Mouse (Mus musculus): ENCODE measurements around the gene Gstm4. TPM values are rescaled to one million over a fixed set of nuclear protein-coding genes. Genes with fewer than 3 reads are reported as not detected.

Gene Gstm4
- polyA plus RNA-seq, 2 experiments = 14.4 to 14.5 TPM

GRCm38 (mm10) chr3:108069231-108069870 lies 24.7 kb upstream of the Gstm4 start:
- H3K4me2 ChIP-seq (replicated peaks; ENCODE audit: low read depth, low read length, severe bottlenecking) = no peak overlapping the region
- no peaks in the 10 kb centered on the region for H3K9me3 ChIP-seq (ENCODE audit: control insufficient read depth, low read length)
- TF ChIP-seq POLR2A (IDR thresholded peaks at IDR 0.05; ENCODE audit: borderline replicate concordance, extremely low read depth, insufficient read depth, insufficient read length) = no peak
- DNase-seq (ENCODE audit: low spot score) (no peak), ATAC-seq (ENCODE audit: low FRiP score, low read depth) (no peak)
- 61% methylated on average over 13 of the region's 13 CpGs for WGBS
- H3K27me3 ChIP-seq (ENCODE audit: control insufficient read depth, insufficient read depth, low read length) = no peaks in the 10 kb centered on the region
- H3K4me1 ChIP-seq (ENCODE audit: control insufficient read depth, insufficient read depth, low read length) = no peaks in the 10 kb centered on the region
- H3K4me3 ChIP-seq (replicated peaks; ENCODE audit: low read length) = no peak overlapping the region
- H3K27ac ChIP-seq (replicated peaks; ENCODE audit: low read depth, low read length) = no peak overlapping the region
- peaks cover 16% of the 10 kb centered on the region for H3K36me3 ChIP-seq (ENCODE audit: control insufficient read depth, insufficient read depth, low read length)
- no peak overlapping the region for H3K9ac ChIP-seq (ENCODE audit: low read depth, low read length, severe bottlenecking)

- Histone ChIP-seq H3K27me3 (ENCODE audit: control insufficient read depth, insufficient read depth, low read length) (no peaks in the 10 kb centered on the region), H3K4me3 (replicated peaks; ENCODE audit: low read length) (no peak overlapping the region), H3K4me1 (ENCODE audit: control insufficient read depth, insufficient read depth, low read length) (no peaks in the 10 kb centered on the region), H3K9ac (ENCODE audit: low read depth, low read length, severe bottlenecking) (no peak overlapping the region), H3K4me2 (replicated peaks; ENCODE audit: low read depth, low read length, severe bottlenecking) (no peak overlapping the region), H3K36me3 (ENCODE audit: control insufficient read depth, insufficient read depth, low read length) (peaks cover 10% of the 10 kb centered on the region), H3K9me3 (ENCODE audit: control insufficient read depth, low read length) (no peaks in the 10 kb centered on the region), H3K27ac (replicated peaks; ENCODE audit: low read depth, low read length) (no peak overlapping the region)
- 23% methylated on average over 1 of the region's 1 CpGs for WGBS
- DNase-seq (ENCODE audit: low spot score) = no peak
- no peak for TF ChIP-seq POLR2A (IDR thresholded peaks at IDR 0.05; ENCODE audit: borderline replicate concordance, extremely low read depth, insufficient read depth, insufficient read length)
- ATAC-seq (ENCODE audit: low FRiP score, low read depth) = no peak
Measured at GRCm38 (mm10) chr3:108068826-108069225, 24.1 kb upstream of the Gstm4 start.

GRCm38 (mm10) chr3:108067370-108067934 lies 22.8 kb upstream of the Gstm4 start:
- no peak for ATAC-seq (ENCODE audit: low FRiP score, low read depth)
- 69% methylated on average over 6 of the region's 6 CpGs for WGBS
- no peak overlapping the region for H3K4me3 ChIP-seq (replicated peaks; ENCODE audit: low read length)
- no peaks in the 10 kb centered on the region for H3K4me1 ChIP-seq (ENCODE audit: control insufficient read depth, insufficient read depth, low read length)
- DNase-seq (ENCODE audit: low spot score) = no peak
- H3K27me3 ChIP-seq (ENCODE audit: control insufficient read depth, insufficient read depth, low read length) = no peaks in the 10 kb centered on the region
- no peak overlapping the region for H3K4me2 ChIP-seq (replicated peaks; ENCODE audit: low read depth, low read length, severe bottlenecking)
- H3K36me3 ChIP-seq (ENCODE audit: control insufficient read depth, insufficient read depth, low read length) = peaks cover 5% of the 10 kb centered on the region; the same call in 1 of the 2 replicates
- TF ChIP-seq POLR2A (IDR thresholded peaks at IDR 0.05; ENCODE audit: borderline replicate concordance, extremely low read depth, insufficient read depth, insufficient read length) = no peak
- H3K27ac ChIP-seq (replicated peaks; ENCODE audit: low read depth, low read length) = no peak overlapping the region
- H3K9me3 ChIP-seq (ENCODE audit: control insufficient read depth, low read length) = no peaks in the 10 kb centered on the region
- H3K9ac ChIP-seq (ENCODE audit: low read depth, low read length, severe bottlenecking) = no peak overlapping the region

- Histone ChIP-seq H3K4me1 (ENCODE audit: control insufficient read depth, insufficient read depth, low read length) (no peaks in the 10 kb centered on the region), H3K27ac (replicated peaks; ENCODE audit: low read depth, low read length) (no peak overlapping the region), H3K27me3 (ENCODE audit: control insufficient read depth, insufficient read depth, low read length) (no peaks in the 10 kb centered on the region), H3K4me3 (replicated peaks; ENCODE audit: low read length) (no peak overlapping the region), H3K9ac (ENCODE audit: low read depth, low read length, severe bottlenecking) (no peak overlapping the region), H3K9me3 (ENCODE audit: control insufficient read depth, low read length) (no peaks in the 10 kb centered on the region), H3K4me2 (replicated peaks; ENCODE audit: low read depth, low read length, severe bottlenecking) (no peak overlapping the region), H3K36me3 (ENCODE audit: control insufficient read depth, insufficient read depth, low read length) (no peaks in the 10 kb centered on the region)
- 83% methylated on average over 9 of the region's 9 CpGs for WGBS
- TF ChIP-seq POLR2A (IDR thresholded peaks at IDR 0.05; ENCODE audit: borderline replicate concordance, extremely low read depth, insufficient read depth, insufficient read length) = no peak
- DNase-seq (ENCODE audit: low spot score) (no peak), ATAC-seq (ENCODE audit: low FRiP score, low read depth) (no peak)
Measured at GRCm38 (mm10) chr3:108065551-108065950, 20.9 kb upstream of the Gstm4 start.

- H3K27me3 ChIP-seq (ENCODE audit: control insufficient read depth, insufficient read depth, low read length) = no peaks in the 10 kb centered on the region
- no peak overlapping the region for H3K9ac ChIP-seq (ENCODE audit: low read depth, low read length, severe bottlenecking)
- DNase-seq (ENCODE audit: low spot score) (no peak), ATAC-seq (ENCODE audit: low FRiP score, low read depth) (no peak)
- H3K36me3 ChIP-seq (ENCODE audit: control insufficient read depth, insufficient read depth, low read length) = no peaks in the 10 kb centered on the region
- no peak overlapping the region for H3K4me3 ChIP-seq (replicated peaks; ENCODE audit: low read length)
- no peak for TF ChIP-seq POLR2A (IDR thresholded peaks at IDR 0.05; ENCODE audit: borderline replicate concordance, extremely low read depth, insufficient read depth, insufficient read length)
- no peaks in the 10 kb centered on the region for H3K9me3 ChIP-seq (ENCODE audit: control insufficient read depth, low read length)
- H3K4me2 ChIP-seq (replicated peaks; ENCODE audit: low read depth, low read length, severe bottlenecking) = no peak overlapping the region
- H3K27ac ChIP-seq (replicated peaks; ENCODE audit: low read depth, low read length) = no peak overlapping the region
- no peaks in the 10 kb centered on the region for H3K4me1 ChIP-seq (ENCODE audit: control insufficient read depth, insufficient read depth, low read length)
- WGBS = 68% methylated on average over 4 of the region's 4 CpGs
Measured at GRCm38 (mm10) chr3:108064672-108065071, 20.0 kb upstream of the Gstm4 start.
